Mouse (Mus musculus) thymus, adult 2 months (tissue): ENCODE measurements around the gene Itga10.

ENCODE experiments used
- CTCF ChIP-seq: fragments of 200-500 bp; IDR thresholded peaks from 2 replicates; pipeline ENCODE4 v1.5.1; 2012; ENCODE audit warnings: mild to moderate bottlenecking, control low read depth, low read length, moderate library complexity, borderline replicate concordance; ENCODE audit not compliant: control insufficient read depth, poor library complexity, insufficient read depth; ENCODE audit errors: extremely low read depth
- POLR2A ChIP-seq: fragments of 200-500 bp; IDR thresholded peaks from 2 replicates; pipeline ENCODE4 v1.6.1; 2012; ENCODE audit warnings: mild to moderate bottlenecking, low read length, control low read depth, moderate library complexity; ENCODE audit not compliant: control insufficient read depth, poor library complexity, insufficient read depth; ENCODE audit errors: extremely low read depth

- TF ChIP-seq CTCF (peak; percentile 74; the same call in 1 of the 2 replicates), POLR2A (no peak)
Measured at GRCm38 (mm10) chr3:96663432-96664239, 18.3 kb downstream of the Itga10 start.
